Mouse (Mus musculus): Measurements from ENCODE around the gene Tex22.

The Tex22 gene

DNA sequence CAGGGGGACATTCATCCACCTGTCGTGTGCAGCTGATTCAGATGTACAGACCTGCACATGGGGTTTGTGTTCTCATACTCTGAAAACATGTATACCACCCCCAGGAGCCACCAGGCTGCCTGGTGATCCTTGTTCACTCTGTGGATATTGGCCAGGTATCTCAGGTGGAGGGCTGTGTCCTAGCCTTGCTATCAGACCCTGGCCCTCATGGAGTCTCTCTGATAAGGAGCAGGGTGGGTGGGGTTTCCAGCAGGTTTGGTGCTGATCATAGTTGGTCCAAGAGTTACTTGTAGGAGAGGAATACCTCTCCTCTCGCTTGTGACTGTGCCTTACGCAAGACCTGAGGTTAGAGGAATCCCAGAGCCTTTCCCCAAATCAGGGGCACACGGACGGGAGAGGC, 14.1 kb upstream of the Tex22 start:
- no peak for DNase-seq (ENCODE audit: low read depth)

DNA sequence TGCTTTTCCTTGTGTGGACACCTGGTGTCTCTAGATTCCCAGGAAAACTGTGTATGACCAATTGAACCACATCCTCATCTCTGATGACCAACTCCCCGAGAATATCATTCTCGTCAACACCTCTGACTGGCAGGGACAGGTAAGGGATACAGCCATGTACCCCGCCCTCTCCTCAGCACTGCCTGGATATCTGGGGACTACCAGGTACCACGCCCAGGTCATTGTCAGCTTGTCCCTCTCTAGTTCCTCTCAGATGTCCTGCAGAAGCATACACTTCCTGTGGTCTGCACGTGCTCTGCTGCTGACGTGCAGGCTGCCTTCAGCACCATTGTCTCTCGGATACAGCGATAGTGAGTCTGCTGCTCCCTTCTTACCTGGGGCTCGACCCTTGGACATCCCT, 12.7 kb upstream of the Tex22 start:
- no peak for DNase-seq (ENCODE audit: low read depth)

DNA sequence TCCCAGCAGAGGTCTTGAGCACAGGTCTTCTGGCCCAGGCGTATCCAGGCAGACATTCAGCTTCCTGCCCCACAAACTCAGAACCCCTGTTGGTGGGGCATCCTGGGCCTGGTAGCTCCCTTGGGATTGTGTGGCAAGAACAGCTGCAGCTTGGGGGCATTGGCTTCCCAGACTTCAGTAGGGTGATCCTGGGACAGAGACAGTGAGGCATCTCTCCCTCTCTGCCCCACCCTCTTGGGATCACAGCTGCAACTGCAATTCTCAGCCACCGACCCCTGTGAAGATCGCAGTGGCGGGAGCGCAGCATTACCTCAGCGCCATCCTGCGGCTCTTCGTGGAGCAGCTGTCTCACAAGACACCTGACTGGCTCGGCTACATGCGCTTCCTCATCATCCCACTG, 12.1 kb upstream of the Tex22 start:
- DNase-seq (ENCODE audit: low read depth) = no peak

DNA sequence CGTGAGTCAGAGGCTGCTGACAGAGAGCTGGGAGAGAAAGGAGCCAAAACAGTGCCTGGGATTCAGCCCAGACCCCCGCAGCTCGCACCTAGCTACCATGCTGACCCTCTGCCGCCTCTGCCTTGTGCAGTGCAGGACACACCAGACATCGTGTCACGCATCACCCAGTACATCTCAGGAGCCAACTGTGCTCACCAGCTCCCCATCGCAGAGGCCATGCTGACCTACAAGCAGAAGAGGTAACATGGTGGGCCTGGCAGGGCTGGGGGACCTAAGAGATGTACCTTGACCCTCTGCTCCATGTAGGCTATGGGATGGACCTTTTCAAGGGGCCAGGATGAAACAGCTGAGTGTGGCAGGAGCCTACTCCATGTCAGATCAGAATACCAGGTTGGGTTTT, 10.6 kb upstream of the Tex22 start:
- no peak for DNase-seq (ENCODE audit: low read depth)

DNA sequence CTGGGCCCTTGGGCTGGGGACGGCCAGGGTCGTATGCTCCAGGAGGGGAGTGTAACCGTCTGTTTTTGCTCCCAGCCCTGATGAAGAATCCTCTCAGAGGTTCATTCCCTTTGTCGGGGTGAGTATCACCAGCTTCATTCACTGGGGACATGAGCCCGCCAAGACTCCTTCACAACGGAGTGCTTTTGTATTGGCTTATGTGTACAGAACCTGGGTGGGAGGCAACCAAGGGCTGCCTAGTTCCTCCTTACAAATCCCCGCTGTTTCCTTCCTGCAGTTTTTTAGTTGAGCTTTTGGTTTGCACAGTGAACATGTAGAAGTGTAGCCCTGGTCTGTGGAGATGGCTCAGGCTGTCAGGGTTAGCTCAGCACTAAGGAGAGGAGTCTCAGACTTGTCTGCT, 6.3 kb upstream of the Tex22 start:
- DNase-seq (ENCODE audit: low read depth) = no peak

DNA sequence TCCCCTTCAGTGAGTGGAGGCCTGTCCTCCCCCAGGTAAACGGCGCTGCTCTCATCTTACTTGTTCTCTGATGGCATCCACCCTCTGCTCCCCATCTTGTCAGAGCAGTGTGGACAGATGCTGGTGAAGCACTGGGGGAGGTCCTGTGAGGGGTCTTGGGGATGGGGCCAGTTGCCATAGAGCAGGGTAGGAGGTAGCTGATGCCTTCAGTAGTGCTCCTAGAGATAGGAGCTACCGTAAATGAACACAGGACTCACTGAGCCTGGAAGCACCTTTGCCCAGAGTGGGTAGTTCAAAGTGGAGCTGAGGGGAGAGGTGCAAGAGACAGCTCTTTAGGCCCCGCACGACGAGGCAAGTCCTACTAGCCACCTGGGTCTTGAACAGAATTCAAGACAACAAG, 4.9 kb upstream of the Tex22 start:
- DNase-seq (ENCODE audit: low read depth) = no peak

DNA sequence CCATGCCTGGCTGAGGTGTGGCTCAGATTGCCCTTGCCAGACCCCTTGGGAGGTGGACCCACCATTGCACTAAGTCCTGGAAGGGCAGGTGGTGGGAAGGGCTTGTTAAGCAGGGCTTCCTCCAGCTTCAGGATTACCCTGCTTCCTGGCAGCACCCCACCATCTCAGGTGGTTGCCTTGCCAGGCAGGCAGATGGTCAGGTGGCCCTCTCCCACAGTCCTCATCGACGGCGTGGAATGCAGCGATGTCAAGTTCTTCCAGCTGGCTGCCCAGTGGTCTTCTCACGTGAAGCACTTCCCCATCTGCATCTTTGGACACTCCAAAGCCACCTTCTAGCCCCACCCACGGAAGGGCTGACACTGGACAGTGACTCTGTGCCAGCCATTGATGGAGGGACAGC, 3.0 kb upstream of the Tex22 start:
- DNase-seq (ENCODE audit: low read depth) = no peak

DNA sequence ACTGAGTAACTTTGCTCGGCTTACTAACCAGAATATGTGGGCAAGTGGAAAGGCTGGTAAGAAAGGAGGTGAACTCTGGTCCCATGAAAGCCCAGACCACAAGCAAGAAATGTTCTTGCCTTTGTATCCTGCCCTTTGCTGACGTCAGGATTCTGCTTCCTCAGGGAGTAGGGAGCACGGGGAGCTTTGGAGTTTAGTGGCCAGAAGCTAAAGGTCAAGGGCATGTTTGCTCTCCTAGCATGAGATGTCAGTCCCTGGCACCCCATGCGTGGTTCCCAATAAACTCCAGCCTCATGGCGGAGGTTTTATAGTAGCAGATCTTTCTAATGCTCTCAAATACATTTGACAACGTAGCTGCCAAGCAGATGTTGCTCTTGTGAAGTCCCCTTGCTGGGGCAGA, 2.5 kb upstream of the Tex22 start:
- DNase-seq (ENCODE audit: low read depth) = no peak

DNA sequence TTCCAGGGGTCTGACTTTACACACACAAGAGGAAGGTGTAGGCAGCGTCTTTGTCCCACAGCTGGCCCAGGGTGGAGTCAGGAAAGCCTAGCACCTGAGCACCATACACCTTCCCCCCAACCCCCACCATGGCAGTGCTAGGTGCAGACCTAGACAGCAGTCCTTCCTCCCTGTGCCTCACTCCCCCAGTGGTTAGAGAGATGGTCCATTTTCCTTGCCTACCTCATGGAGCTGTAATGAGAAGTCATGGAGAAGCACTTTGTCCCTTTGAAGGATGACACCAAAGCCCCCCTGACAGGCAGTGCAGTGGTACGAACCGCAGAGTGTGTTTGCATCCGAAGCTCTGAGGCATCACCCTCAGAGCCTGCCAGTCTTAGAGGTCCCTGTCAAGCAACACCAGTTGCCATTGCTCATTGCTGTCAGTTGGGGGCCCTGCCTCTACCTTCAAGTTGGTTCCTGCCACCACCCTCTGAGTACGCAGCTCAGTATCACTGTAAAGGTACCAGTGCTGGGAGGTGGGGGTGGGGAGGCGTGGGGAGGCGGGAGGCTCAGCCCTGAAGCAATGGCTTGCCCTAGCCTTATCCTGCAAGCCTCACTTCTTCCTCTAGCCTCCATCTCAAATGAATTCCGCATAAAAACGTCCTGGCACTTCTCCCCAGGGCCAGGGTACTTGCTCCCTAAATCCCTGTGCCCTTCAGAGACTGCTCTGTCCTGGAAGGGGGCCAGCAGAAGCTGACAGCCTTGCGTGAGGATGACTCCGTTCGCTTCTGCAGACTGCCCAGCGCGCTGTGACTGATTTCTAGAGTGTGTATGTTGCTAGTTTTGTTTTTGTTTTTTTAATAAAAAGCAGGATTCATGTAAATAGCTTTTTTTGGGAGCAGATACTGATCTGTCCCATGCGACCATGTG, 628 bp upstream of the Tex22 start:
- DNase-seq (ENCODE audit: low read depth) = no peak

DNA sequence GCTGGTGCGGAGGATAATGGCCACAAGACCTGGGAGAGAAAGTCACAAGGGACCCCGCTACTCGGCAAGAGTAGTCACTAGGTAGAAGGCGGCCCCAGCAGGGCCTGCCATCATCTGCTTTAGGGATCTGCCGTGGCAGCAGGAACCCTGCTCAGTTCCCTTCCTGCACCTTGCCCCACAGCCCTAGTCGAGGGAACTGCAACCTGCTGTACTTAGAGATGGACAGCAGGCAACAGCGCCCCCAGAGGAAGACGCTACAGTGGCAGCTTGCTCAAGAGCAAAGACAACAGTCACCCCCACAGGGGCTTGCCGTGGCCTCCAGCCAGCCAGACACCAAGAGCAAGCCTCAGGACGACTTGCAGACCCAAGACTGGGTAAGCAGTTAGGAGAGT, 757 bp downstream of the Tex22 start:
- DNase-seq (ENCODE audit: low read depth) = peak; percentile 33

DNA sequence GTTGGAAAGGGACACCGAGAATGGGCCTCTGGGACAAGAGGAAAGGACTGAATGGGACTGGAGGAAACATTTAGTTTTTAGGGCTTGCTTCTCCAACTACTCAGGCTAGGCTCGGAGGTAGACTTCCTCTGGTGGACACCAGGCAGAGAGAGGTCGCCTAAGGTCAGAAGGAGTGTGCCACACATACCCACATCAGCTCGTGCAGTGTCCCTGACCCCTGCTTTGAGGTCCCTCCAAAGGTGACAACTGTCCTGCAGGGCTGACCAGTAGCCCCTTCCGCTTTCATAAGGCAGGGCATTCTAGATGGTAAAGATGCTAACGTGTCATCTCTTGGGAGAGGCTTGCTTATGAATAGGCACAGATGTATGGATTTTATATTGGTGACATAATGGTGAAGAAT, 1.2 kb downstream of the Tex22 start:
- no peak for DNase-seq (ENCODE audit: low read depth)

DNA sequence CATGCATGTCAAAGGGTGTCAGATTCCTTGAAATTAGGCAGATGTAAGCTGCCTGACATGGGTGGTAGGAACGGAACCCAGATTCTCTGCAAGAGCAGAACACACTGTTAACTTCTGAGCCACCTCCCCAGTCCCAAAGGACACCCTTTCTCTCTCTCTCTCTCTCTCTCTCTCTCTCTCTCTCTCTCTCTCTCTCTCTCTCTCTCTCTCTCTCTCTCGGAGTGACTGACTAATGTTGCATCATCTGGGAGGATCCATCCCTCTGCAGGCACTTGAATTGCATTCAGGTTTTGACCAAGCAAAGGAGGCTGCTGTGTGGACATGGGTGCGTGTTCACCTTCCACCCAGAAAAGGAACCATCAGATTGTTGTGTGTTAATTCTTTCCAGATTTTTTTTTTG, 13.0 kb downstream of the Tex22 start:
- no peak for DNase-seq (ENCODE audit: low read depth)

DNA sequence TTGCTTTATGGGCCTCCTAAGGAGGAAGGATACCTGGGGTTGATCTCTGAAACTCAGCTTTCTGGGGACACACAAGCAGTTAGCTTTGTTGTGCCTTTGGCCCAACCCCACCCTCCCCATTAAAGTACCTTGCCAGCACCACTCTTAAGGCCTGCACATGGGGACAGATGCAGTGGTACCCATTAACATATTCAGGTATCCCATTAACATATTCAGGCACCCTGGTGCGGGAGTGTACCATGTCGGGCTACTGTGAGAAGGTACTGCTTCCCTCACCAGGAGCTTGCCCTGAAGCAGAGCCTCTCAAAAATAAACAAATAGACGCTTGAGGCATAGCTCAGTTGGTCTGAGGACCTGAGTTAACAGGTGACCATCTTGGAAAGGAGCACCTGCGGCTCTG, 13.7 kb downstream of the Tex22 start:
- DNase-seq (ENCODE audit: low read depth) = no peak

DNA sequence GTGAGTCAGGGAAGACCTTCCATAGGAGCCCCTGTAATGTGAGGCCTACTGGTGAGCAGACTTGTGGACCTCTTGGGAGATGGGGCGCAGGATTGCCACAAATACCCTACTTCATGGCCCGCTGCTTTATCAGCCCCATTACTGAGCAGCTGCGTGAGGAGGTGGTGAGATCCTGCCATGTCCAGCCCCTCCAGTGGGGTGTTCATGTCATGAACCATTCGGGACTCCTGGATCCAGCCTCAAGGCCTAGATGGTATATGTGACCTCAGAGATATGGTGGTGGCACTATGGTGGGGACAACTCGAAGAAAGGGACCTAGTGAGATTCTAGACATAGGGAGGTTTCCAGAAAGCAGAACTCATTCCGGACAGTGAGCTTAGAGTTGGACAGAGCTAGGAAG, 14.8 kb downstream of the Tex22 start:
- no peak for DNase-seq (ENCODE audit: low read depth)

DNA sequence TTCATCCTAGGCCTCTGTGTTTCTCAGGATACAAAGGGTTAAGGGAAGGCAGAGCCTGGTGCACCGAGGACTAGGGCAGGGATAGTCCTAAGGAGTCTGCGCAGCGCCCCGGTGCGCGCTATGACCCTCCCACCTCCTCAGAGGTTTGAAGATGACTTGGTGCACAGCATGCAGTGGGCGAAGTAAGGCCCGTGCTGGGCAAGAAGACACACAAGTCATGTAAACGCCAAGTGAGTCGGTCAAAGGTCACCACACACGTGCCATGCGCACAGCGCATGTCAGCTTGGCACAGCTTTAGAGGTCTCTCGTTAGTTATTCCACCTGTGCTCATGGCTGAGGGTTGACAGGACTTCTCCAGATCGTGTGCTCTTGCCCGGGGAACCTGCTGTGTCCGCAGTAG, 15.8 kb downstream of the Tex22 start:
- DNase-seq (ENCODE audit: low read depth) = no peak

DNA sequence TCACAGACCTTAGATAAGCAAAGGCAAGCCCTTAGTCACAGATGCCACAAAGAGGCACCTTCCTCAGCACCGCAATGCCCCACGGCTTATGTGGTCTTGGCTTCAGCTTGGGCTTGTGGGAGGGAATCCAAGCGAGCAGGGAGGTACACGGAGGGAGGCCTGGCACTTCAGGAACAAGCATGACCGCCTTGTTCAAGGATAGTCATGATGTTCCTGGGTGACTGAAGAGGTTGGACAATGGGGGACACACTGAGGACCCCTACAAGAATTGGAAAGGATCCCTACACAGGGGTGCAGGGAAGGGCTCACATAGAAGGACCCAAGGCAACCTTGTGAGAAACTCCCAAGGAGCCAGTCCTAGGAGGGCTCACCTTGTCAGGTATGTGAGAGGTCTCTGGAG, 22.7 kb downstream of the Tex22 start:
- no peak for DNase-seq (ENCODE audit: low read depth)

DNA sequence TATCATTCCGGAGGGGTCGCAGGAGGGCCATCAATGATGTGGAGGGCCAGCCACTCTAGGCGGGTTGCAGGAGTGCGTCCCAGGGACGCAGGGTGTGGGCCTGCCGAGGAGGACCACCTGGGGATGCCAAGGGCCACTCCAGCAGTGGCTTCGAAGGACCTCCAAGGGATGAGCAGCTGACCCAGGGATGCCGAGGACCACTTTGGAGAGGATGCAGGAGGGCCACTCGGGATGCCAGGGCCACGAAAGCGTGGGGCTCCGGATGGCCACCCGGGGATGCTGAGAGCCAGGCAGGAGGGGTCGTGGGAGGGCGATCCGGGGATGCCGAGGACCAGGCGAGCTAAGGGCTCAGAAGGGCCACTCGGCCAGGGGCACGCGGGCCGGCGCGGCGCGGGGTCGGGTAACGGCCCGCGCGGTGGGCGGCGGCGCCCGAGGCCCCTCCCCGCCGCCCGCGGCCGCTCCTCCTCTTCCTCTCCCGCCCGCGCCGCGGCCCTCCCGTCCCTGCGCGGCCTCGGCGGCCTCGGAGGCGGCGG, 23.5 kb downstream of the Tex22 start, which contains the start of gene Mta1:
Gene Mta1 (plus strand): TSS at position 530 of the 533 bp plus-strand sequence.
- no peak for DNase-seq (ENCODE audit: low read depth)

DNA sequence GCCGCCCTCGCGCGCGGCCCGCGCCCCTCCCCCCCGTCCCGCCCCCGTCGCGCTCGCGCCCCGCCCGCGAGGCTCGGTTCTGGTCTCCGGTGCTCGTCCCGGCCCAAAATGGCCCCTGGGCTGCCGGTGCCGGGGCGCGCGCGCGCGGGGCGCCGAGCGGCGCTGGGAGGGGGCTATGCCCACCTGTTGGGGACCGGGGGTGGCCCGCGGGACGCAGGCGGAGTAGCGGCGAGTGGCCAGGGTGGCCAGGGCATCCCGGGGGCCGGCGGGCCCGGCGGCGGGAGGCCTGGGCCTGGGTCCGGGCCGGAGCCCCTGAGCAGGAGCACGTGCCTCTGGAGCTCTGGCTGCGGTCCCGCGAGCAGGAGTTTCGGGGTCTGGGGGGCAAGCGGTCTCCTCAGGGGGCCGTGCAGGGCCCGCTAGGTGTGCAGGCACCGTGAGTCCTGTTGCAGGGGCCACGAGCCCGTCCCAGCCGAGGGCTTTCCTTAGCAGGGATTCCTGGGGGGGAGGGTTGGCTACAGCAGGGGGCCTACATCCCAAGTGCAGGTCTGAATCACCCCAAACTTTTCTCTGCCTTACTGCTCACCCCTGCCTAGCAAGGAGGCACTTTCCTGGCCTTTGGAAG, 24.3 kb downstream of the Tex22 start:
- DNase-seq (ENCODE audit: low read depth) = no peak

DNA sequence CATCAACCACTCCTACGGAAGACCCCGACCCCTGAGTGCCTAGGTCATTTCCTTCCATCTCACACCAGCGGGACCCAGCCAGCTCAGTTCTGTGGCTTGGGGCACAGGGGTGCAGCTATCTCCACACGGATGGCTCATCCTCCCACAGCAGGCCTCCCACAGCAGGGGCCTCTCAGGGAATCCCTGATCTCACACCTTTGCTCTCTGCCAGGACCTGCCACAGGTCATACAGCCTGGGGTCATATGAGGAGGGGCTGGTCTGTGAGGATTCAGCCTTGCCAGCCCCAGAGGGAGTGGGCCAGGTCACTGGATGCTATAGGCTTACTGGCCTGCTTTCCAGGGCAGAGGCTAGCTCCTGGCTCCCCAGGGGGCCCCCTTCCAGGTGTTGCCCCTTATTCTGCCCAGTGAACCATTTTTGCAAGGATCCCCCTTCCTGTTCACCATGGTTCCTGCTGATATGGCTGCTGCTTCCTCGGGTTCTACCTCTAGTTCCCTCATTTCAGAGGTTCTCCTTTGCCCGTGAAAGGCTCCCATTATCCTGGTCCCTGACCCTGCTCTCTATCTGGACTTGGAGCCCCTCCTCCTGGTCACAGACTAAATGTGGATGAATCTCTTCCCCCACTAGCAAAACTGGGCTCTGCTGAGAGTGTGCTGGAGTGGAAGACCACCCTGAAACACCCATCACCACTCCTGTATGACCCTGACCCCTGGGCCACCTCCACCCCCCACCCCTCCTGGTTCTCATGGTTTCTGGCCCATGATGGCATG, 25.4 kb downstream of the Tex22 start:
- no peak for DNase-seq (ENCODE audit: low read depth)

DNA sequence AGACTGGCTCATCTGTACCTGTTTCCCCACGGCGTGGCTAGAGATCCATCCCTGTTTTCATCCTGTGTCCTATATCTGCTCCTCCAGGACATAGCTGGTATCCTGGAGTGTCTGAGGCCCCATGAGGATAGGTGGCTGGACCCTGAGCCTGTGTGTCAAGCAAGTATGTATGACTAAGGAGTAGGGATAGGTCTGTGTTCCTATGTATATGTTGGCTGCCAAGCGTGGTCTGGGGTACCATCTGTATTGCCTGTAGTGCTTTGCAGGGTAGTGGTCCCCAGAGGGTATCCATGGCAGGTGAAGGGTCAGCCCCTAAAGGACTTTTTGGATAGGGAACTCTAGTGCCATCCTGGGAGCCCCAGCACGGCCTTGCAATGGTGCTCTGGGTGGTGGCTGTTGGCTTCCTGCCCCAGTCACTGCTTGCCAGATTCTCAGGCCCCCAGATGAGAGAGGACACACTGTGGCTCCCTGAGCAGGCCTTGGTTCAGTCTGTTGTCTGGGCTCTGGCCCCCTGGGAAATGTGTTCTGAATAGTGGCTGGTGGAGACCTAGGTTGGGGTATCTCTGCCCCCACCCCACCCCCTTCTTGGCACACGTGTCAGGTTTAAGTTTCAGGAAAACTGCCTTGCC, 26.3 kb downstream of the Tex22 start:
- no peak for DNase-seq (ENCODE audit: low read depth)

DNA sequence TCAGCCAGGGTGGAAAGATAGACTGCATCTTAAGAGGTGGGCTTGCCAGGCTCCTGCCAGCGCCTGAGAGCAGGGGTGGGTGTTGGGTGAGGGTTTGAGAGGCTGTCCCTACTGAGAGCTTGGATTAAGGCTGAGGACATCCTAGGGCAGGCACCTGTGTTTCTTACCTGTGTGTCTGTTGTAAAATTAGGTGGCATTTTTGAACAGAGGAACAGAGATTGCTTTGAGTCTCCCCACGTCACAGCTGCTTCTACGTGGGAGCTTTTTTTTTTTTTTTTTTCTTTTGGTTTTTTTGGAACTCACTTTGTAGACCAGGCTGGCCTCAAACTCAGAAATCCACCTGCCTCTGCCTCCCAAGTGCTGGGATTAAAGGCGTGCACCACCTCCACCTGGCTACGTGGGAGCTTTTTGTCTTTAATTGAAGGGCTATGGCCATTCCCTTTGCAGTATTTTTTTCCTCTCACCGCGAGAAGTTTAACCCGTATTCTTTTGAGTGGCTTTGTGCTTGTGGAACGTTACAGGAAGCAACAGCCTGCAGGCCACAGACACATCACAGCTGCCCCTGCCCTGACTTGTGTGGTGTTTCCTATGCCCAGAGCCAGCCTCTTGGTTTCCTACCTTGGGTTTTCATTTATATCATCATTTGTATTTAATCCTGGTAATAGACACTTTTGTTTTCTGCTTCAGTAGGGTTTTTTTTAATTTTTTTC, 27.1 kb downstream of the Tex22 start:
- no peak for DNase-seq (ENCODE audit: low read depth)

DNA sequence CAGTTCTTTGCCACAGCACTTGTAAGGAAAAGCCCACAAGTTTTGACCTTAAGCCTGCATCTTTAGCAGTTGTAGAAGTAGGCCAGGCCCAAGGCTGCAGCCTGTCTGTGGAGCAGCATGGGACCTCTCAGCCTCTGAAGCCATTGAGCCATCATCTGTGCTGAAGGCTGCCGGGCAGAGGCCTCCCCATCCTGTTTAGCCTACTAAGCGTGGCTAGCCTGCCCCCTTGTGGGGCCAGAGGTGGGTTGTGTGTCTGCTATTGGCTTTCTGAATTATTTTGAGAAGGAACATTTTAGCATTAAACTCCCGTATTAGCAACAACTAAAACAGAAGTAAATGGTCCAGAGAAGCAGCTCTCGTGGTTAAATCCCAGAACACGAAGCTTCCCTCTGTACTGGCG, 28.2 kb downstream of the Tex22 start:
- no peak for DNase-seq (ENCODE audit: low read depth)
